In genomic region chr3:149169442-149169841, GRCm38 (mm10) we compare ENCODE assay signal across 20 mouse cellular contexts.
DNase-seq lines count a peak whose midpoint lies in the region; ATAC-seq and TF ChIP-seq lines count a peak whose summit lies in the region.
"Had no signal": no experiment of that assay in that cellular context is flagged by ENCODE, and none has a peak within 500 bp of the region (broad histone marks: within the 10 kb centered on the region; RNA-seq: fewer than 3 reads in every experiment).

No protein-coding gene starts in this region.

- peak; percentile 28 for DNase-seq in embryo, embryonic 10 days (ENCODE audit: low spot score)
- no peak for DNase-seq in embryo, embryonic 10.5 days (ENCODE audit: low spot score)
- peak in 1 of 3 experiments; percentile 3 for DNase-seq in liver, embryonic 14.5 days (ENCODE audit: low read depth in 3 of 3, low spot score in 3 of 3)
- DNase-seq in yolk sac, embryonic 10.5 days (ENCODE audit: low spot score) = peak; percentile 73
- DNase-seq in urinary bladder, postnatal 14 days (ENCODE audit: low spot score) = no peak
- DNase-seq in adrenal gland, postnatal 10 days = no peak
- DNase-seq: cerebellum, adult 9-10 months; gastrocnemius, adult 2 months; heart, postnatal 14 days; thymus, adult 18-20 months had no signal

- no peaks in the 10 kb centered on the region for H3K27me3 ChIP-seq in intestine, postnatal 0 days (replicated peaks; ENCODE audit: control insufficient read depth, insufficient read depth, low read length)
- no peaks in the 10 kb centered on the region for H3K27me3 ChIP-seq in liver, embryonic 14.5 days (ENCODE audit: control insufficient read depth, insufficient read depth, low read length)
- no peaks in the 10 kb centered on the region for H3K27me3 ChIP-seq in midbrain, embryonic 16.5 days (ENCODE audit: control insufficient read depth, insufficient read depth, low read depth, low read length)
- H3K27me3 ChIP-seq: heart, embryonic 12.5 days; hindbrain, embryonic 12.5 days; limb, embryonic 13.5 days; neural tube, embryonic 13.5 days; Patski had no signal

- no peaks in the 10 kb centered on the region for H3K36me3 ChIP-seq in intestine, postnatal 0 days (ENCODE audit: control insufficient read depth, insufficient read depth)
- H3K36me3 ChIP-seq in liver, embryonic 14.5 days (replicated peaks; ENCODE audit: control insufficient read depth, insufficient read depth, low read depth) = no peaks in the 10 kb centered on the region
- no peaks in the 10 kb centered on the region for H3K36me3 ChIP-seq in midbrain, embryonic 16.5 days (ENCODE audit: control insufficient read depth, insufficient read depth, low read length)
- H3K36me3 ChIP-seq: forebrain, embryonic 10.5 days; heart, embryonic 12.5 days; hindbrain, embryonic 12.5 days; limb, embryonic 13.5 days; midbrain, embryonic 12.5 days; neural tube, embryonic 13.5 days had no signal

- no peak for TF ChIP-seq CTCF in intestine, postnatal 0 days (IDR thresholded peaks at IDR 0.05; ENCODE audit: low read depth)
- no peak for TF ChIP-seq CTCF in liver, embryonic 14.5 days (IDR thresholded peaks at IDR 0.05; ENCODE audit: low read depth)

- no peak overlapping the region for H3K4me2 ChIP-seq in intestine, postnatal 0 days (replicated peaks; ENCODE audit: low read depth)
- no peak overlapping the region for H3K4me2 ChIP-seq in liver, embryonic 14.5 days (ENCODE audit: low read depth)
- no peak overlapping the region for H3K4me2 ChIP-seq in midbrain, embryonic 16.5 days (ENCODE audit: low read length)
- H3K4me2 ChIP-seq: heart, embryonic 12.5 days; hindbrain, embryonic 12.5 days; limb, embryonic 13.5 days; midbrain, embryonic 12.5 days; neural tube, embryonic 13.5 days had no signal

- no peak overlapping the region for H3K9ac ChIP-seq in intestine, postnatal 0 days (ENCODE audit: low read depth, low read length)
- H3K9ac ChIP-seq in liver, embryonic 14.5 days (replicated peaks) = no peak overlapping the region
- no peak overlapping the region for H3K9ac ChIP-seq in midbrain, embryonic 16.5 days (ENCODE audit: low read depth, low read length)
- H3K9ac ChIP-seq: heart, embryonic 12.5 days; hindbrain, embryonic 12.5 days; limb, embryonic 13.5 days; midbrain, embryonic 12.5 days; neural tube, embryonic 13.5 days had no signal

- no peak overlapping the region for H3K4me3 ChIP-seq in intestine, postnatal 0 days (ENCODE audit: low read depth, low read length)
- no peak overlapping the region for H3K4me3 ChIP-seq in liver, embryonic 14.5 days (ENCODE audit: insufficient read depth in 1 of 2, low read depth in 2 of 2, low read length in 2 of 2)
- no peak overlapping the region for H3K4me3 ChIP-seq in midbrain, embryonic 16.5 days (ENCODE audit: low read depth, low read length)
- H3K4me3 ChIP-seq: forebrain, embryonic 10.5 days; gastrocnemius, adult 2 months; heart, embryonic 12.5 days; hindbrain, embryonic 12.5 days; limb, embryonic 13.5 days; midbrain, embryonic 12.5 days; neural tube, embryonic 13.5 days had no signal

- H3K27ac ChIP-seq in intestine, postnatal 0 days (ENCODE audit: low read depth, low read length) = no peak overlapping the region; the same call in 1 of the 2 replicates
- H3K27ac ChIP-seq in liver, embryonic 14.5 days = no peak overlapping the region
- H3K27ac ChIP-seq in midbrain, embryonic 16.5 days (ENCODE audit: low read length) = no peak overlapping the region
- H3K27ac ChIP-seq: forebrain, embryonic 10.5 days; gastrocnemius, adult 2 months; hindbrain, embryonic 12.5 days; limb, embryonic 13.5 days; midbrain, embryonic 12.5 days; neural tube, embryonic 13.5 days had no signal

- no peaks in the 10 kb centered on the region for H3K9me3 ChIP-seq in intestine, postnatal 0 days (ENCODE audit: control insufficient read depth)
- H3K9me3 ChIP-seq in liver, embryonic 14.5 days (ENCODE audit: control insufficient read depth, low read length) = no peaks in the 10 kb centered on the region
- H3K9me3 ChIP-seq in midbrain, embryonic 16.5 days (replicated peaks; ENCODE audit: control insufficient read depth, low read length, poor library complexity, severe bottlenecking) = no peaks in the 10 kb centered on the region
- H3K9me3 ChIP-seq: forebrain, embryonic 10.5 days; heart, embryonic 12.5 days; hindbrain, embryonic 12.5 days; limb, embryonic 13.5 days; midbrain, embryonic 12.5 days; neural tube, embryonic 13.5 days had no signal

- TF ChIP-seq EP300 in liver, embryonic 14.5 days (IDR thresholded peaks at IDR 0.05; ENCODE audit: low read depth) = no peak

- 40% methylated on average over 12 of the region's 12 CpGs for WGBS in intestine, postnatal 0 days
- 60% methylated on average over 12 of the region's 12 CpGs for WGBS in liver, embryonic 14.5 days (ENCODE audit: insufficient replicate concordance)
- WGBS in midbrain, embryonic 16.5 days = 71% methylated on average over 12 of the region's 12 CpGs

- ATAC-seq in intestine, postnatal 0 days = peak; percentile 48
- ATAC-seq in liver, embryonic 14.5 days (ENCODE audit: insufficient read depth) = peak; percentile 53
- no peak for ATAC-seq in midbrain, embryonic 16.5 days
- ATAC-seq: activated CD4-positive, CD25-positive, alpha-beta regulatory T cell, adult 4 months had no signal

- H3K4me1 ChIP-seq in intestine, postnatal 0 days (replicated peaks; ENCODE audit: control insufficient read depth, insufficient read depth, low read length) = 0 out of 2 replicates have a peak, but pooled peaks cover 5% of the 10 kb centered on the region
- H3K4me1 ChIP-seq in liver, embryonic 14.5 days (replicated peaks; ENCODE audit: control insufficient read depth in 2 of 2, insufficient read depth in 2 of 2, low read length in 1 of 2) = peaks cover 0 to 3% of the 10 kb centered on the region in 2 experiments; a peak in 2 of 4 replicates
- H3K4me1 ChIP-seq in midbrain, embryonic 16.5 days (ENCODE audit: control insufficient read depth, insufficient read depth, low read length) = no peaks in the 10 kb centered on the region
- H3K4me1 ChIP-seq: hindbrain, embryonic 12.5 days; neural tube, embryonic 13.5 days had no signal

Comparison
In these comparisons a context has a peak if more than half of its experiments do, and no peak if none do; other contexts are left out.
1. DNase-seq: peak in embryo, embryonic 10 days (single experiment) and yolk sac, embryonic 10.5 days (single experiment); none in embryo, embryonic 10.5 days (single experiment), urinary bladder, postnatal 14 days (single experiment) and adrenal gland, postnatal 10 days (single experiment).